Mouse (Mus musculus): ENCODE measurements around the gene Farp1. TPM values are rescaled to one million over a fixed set of nuclear protein-coding genes. Genes with fewer than 3 reads are reported as not detected.

Gene Farp1
- polyA plus RNA-seq, 1 experiment from 2014 or later: 23.8 TPM

DNA sequence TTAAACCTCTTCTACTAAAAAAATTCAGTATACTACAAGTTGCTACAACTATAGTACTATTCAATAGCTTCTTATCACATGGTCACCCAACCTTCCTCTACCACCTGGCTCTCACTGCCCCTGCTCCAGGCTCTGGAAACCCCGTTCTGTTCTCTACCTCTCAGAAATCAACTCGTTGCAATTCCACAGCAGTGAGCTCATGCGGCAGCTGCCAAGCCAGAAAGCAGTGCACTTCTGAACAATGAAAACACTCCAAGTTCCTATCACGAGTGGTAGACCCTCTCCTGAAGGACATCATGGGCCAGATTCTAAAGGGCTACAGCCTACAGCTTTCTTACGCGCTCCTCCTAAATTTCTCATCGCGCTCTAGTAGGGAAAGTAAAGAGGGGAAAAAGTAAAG, 9.6 kb upstream of the Farp1 start:
- WGBS: 89% methylated on average over 8 of the region's 8 CpGs
- no peak overlapping the region for H3K4me3 ChIP-seq (ENCODE audit: low read depth, low read length)
- H3K4me2 ChIP-seq (ENCODE audit: low read depth): no peak overlapping the region
- no peak overlapping the region for H3K9ac ChIP-seq (ENCODE audit: low read length)
- no peaks in the 10 kb centered on the region for H3K9me3 ChIP-seq (ENCODE audit: control insufficient read depth, low read length)
- no peaks in the 10 kb centered on the region for H3K27me3 ChIP-seq (ENCODE audit: control insufficient read depth, insufficient read depth, low read length)
- DNase-seq (ENCODE audit: low spot score) (no peak), ATAC-seq (ENCODE audit: insufficient read depth, low FRiP score, low TSS enrichment) (no peak)
- no peaks in the 10 kb centered on the region for H3K36me3 ChIP-seq (ENCODE audit: control insufficient read depth, insufficient read depth, low read length)
- no peak overlapping the region for H3K27ac ChIP-seq (ENCODE audit: low read depth, low read length)
- H3K4me1 ChIP-seq (ENCODE audit: control insufficient read depth, insufficient read depth, low read length): no peaks in the 10 kb centered on the region

DNA sequence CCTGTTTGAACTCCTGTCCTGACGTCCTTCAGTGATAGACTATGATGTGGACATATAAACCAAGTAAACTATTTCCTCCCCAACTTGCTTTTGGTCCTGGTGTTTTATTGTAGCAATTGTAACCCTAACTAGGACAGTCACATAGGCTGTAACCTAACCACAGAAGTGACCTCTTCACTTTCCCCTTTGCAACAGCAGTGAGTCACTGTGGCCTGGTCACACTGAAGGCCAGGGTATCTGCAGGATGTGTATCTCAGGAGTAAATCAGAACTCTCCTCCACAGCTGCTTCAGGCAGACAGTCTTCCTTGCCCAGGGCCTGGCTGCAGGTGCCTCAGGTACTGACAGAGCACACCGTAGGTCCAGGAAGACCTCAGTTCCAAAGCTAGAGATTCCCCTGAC, 3.6 kb upstream of the Farp1 start:
- WGBS: 67% methylated on average over 2 of the region's 2 CpGs
- no peak overlapping the region for H3K4me3 ChIP-seq (ENCODE audit: low read depth, low read length)
- no peak for DNase-seq (ENCODE audit: low spot score)

DNA sequence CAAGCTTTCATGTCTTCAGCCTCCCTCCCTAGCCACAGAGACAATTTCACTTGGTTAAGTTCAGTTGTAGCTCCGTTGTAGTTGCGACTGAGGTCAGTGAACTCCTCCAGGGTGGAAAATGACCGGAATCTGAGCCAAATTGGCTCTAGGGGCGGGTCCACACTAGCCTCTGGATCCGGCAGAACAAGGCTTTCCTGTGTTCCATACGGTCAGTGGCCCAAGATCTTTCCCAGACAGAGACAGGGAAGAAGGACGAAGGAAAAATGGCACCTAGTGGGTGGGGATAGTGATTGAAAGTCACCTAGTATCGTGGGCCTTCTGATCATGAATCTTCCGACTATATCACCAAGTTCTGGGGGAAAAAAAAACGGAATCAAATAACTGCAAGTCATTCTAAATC, 475 bp upstream of the Farp1 start:
- Histone ChIP-seq H3K9ac (ENCODE audit: low read length) (no peak overlapping the region), H3K27me3 (ENCODE audit: control insufficient read depth, insufficient read depth, low read length) (0 out of 2 replicates have a peak, but pooled peaks cover 4% of the 10 kb centered on the region), H3K4me3 (ENCODE audit: low read depth, low read length) (peak overlapping the region; percentile 88), H3K4me1 (ENCODE audit: control insufficient read depth, insufficient read depth, low read length) (peaks cover 15% of the 10 kb centered on the region), H3K36me3 (ENCODE audit: control insufficient read depth, insufficient read depth, low read length) (no peaks in the 10 kb centered on the region), H3K27ac (ENCODE audit: low read depth, low read length) (no peak overlapping the region), H3K4me2 (ENCODE audit: low read depth) (peak overlapping the region; percentile 92), H3K9me3 (ENCODE audit: control insufficient read depth, low read length) (no peaks in the 10 kb centered on the region)
- ATAC-seq (ENCODE audit: insufficient read depth, low FRiP score, low TSS enrichment) (no peak), DNase-seq (ENCODE audit: low spot score) (no peak)
- WGBS: 21% methylated on average over 10 of the region's 10 CpGs

More for the DNA sequence above, 3.6 kb upstream of the Farp1 start:
- ATAC-seq (ENCODE audit: insufficient read depth, low FRiP score, low TSS enrichment): no peak
- H3K4me2 ChIP-seq (ENCODE audit: low read depth): no peak overlapping the region
- H3K9me3 ChIP-seq (ENCODE audit: control insufficient read depth, low read length): no peaks in the 10 kb centered on the region
- H3K9ac ChIP-seq (ENCODE audit: low read length): no peak overlapping the region
- H3K27ac ChIP-seq (ENCODE audit: low read depth, low read length): no peak overlapping the region
- H3K4me1 ChIP-seq (ENCODE audit: control insufficient read depth, insufficient read depth, low read length): peaks cover 5% of the 10 kb centered on the region; the same call in 1 of the 2 replicates
- no peaks in the 10 kb centered on the region for H3K36me3 ChIP-seq (ENCODE audit: control insufficient read depth, insufficient read depth, low read length)
- 0 out of 2 replicates have a peak, but pooled peaks cover 4% of the 10 kb centered on the region for H3K27me3 ChIP-seq (ENCODE audit: control insufficient read depth, insufficient read depth, low read length)

DNA sequence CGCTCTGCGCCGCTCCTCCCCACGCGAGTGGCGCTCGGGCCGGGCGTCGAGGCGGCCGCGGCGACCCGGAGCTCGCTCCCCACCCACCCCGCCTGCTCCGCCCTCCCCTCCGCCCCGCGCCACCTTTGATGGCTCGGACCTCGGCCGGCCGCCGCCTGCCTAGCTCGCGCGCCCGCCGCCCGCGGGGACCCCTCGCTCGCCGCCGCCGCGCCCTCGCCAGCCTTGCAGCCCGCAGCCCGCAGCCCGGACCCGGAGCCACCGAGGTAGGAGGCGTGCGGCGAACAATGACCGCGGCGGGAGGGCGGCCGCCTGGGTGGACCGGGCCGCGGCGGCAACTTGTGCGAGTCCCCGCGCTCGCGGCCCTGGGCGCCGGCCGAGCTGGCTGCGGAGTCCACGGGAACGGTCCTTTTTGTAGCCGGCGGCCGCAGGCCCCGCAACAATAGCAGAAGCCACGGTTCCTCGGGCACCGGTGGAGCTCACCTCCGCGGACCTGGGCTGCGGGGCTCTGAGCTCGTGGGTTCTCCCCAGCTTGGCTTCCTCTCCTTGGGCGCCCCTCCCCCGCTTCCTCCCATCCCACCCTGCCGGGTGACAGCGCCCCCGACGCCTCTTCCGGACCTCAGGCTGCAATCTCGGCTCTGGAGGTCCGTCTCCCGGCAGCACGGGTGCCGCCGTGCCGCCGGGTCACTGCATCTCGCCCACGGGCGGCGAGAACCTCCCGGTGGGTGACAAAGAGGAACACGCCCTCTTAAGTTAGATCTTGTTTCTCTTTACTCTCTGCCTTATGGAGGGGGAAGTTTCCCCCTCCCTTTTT, 868 bp downstream of the Farp1 start:
- peak overlapping the region; percentile 92 for H3K4me2 ChIP-seq (ENCODE audit: low read depth)
- no peaks in the 10 kb centered on the region for H3K9me3 ChIP-seq (ENCODE audit: control insufficient read depth, low read length)
- DNase-seq (ENCODE audit: low spot score) (peak; percentile 77), ATAC-seq (ENCODE audit: insufficient read depth, low FRiP score, low TSS enrichment) (peak; percentile 75)
- H3K27ac ChIP-seq (ENCODE audit: low read depth, low read length): peak overlapping the region; percentile 69
- peak overlapping the region; percentile 88 for H3K4me3 ChIP-seq (ENCODE audit: low read depth, low read length)
- H3K27me3 ChIP-seq (ENCODE audit: control insufficient read depth, insufficient read depth, low read length): 0 out of 2 replicates have a peak, but pooled peaks cover 4% of the 10 kb centered on the region
- H3K4me1 ChIP-seq (ENCODE audit: control insufficient read depth, insufficient read depth, low read length): peaks cover 17% of the 10 kb centered on the region
- WGBS: 1% methylated on average over 72 of the region's 100 CpGs
- no peaks in the 10 kb centered on the region for H3K36me3 ChIP-seq (ENCODE audit: control insufficient read depth, insufficient read depth, low read length)
- peak overlapping the region; percentile 77 for H3K9ac ChIP-seq (ENCODE audit: low read length)

DNA sequence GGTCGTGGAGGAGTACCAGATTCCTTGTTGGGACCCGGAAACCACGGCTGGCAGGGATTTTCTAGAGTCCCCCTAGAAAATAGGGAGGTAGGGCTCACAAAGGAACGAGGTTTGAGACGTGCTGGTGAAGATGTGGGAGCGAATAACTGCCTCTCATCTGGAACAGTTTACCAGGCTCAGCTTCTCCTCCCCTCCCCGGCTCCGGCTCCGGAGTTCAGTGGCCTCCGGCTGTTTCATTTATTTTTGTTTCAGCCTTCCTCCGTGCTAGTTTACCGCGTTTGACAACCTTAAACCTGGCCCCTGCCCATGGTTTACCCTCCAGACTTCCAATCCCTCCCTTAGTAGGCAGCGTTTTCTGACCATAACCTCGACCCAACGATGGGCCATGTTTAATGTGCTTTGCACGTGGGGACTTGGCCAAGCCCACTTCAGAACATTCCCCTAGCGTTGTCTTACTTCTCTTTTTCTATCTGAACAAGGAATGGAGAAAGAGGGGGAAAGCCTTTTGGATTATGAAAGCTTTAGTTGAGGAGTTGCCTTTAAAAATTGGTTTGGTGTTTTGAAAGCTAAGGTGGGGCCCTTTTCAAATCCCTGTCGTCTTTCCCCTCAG, 1.7 kb downstream of the Farp1 start:
- peak overlapping the region; percentile 88 for H3K4me3 ChIP-seq (ENCODE audit: low read depth, low read length)
- peaks cover 17% of the 10 kb centered on the region for H3K4me1 ChIP-seq (ENCODE audit: control insufficient read depth, insufficient read depth, low read length)
- peak; percentile 56 for DNase-seq (ENCODE audit: low spot score)
- ATAC-seq (ENCODE audit: insufficient read depth, low FRiP score, low TSS enrichment): no peak
- no peak overlapping the region; the same call in 1 of the 2 replicates for H3K27ac ChIP-seq (ENCODE audit: low read depth, low read length)
- H3K9ac ChIP-seq (ENCODE audit: low read length): peak overlapping the region; percentile 77
- H3K36me3 ChIP-seq (ENCODE audit: control insufficient read depth, insufficient read depth, low read length): no peaks in the 10 kb centered on the region
- 0 out of 2 replicates have a peak, but pooled peaks cover 4% of the 10 kb centered on the region for H3K27me3 ChIP-seq (ENCODE audit: control insufficient read depth, insufficient read depth, low read length)
- 2% methylated on average over 19 of the region's 19 CpGs for WGBS
- H3K4me2 ChIP-seq (ENCODE audit: low read depth): peak overlapping the region; percentile 92
- H3K9me3 ChIP-seq (ENCODE audit: control insufficient read depth, low read length): no peaks in the 10 kb centered on the region

DNA sequence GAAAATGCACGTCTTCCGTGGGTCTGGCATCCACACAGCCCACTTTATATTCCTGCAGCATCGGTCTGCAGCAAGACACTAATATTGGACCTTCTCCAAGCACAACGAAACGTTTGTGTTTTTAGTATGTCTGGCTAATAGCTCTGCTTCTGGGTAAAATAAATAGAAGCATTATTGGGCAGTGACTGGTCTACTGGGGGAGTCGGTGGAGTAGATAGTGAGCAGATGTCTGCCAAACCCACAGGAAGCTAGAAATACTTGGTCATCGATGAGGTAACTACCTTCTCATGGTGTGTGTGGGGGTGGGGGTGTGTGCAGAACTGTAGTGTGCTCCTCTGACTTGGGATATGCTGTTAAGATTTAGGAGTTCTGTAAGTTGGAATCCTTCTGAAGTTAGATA, 2.3 kb downstream of the Farp1 start:
- Histone ChIP-seq H3K4me1 (ENCODE audit: control insufficient read depth, insufficient read depth, low read length) (peaks cover 17% of the 10 kb centered on the region), H3K27me3 (ENCODE audit: control insufficient read depth, insufficient read depth, low read length) (0 out of 2 replicates have a peak, but pooled peaks cover 4% of the 10 kb centered on the region), H3K9me3 (ENCODE audit: control insufficient read depth, low read length) (no peaks in the 10 kb centered on the region), H3K4me3 (ENCODE audit: low read depth, low read length) (peak overlapping the region; percentile 88; the same call in 1 of the 2 replicates), H3K9ac (ENCODE audit: low read length) (no peak overlapping the region), H3K36me3 (ENCODE audit: control insufficient read depth, insufficient read depth, low read length) (no peaks in the 10 kb centered on the region), H3K4me2 (ENCODE audit: low read depth) (peak overlapping the region; percentile 92), H3K27ac (ENCODE audit: low read depth, low read length) (no peak overlapping the region)
- 36% methylated on average over 7 of the region's 7 CpGs for WGBS
- ATAC-seq (ENCODE audit: insufficient read depth, low FRiP score, low TSS enrichment): no peak
- DNase-seq (ENCODE audit: low spot score): no peak

DNA sequence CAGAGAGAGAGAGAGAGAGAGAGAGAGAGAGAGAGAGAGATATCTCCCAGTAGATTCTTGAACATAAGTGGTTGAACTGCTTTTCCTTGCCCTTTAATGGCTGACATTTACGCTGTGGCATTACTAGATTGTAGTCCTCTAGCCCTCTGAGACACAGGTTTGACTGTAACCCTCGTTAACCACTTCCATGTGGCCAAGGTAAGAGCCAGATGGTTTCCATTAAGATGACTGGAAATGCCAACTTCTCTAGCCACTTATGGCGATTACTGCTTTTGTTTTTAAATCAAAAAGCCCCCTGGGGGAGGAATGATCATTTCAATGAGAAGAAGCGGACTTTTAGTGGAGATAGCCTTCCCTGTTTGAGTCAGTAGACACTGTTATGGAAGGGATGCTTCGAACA, 3.7 kb downstream of the Farp1 start:
- Histone ChIP-seq H3K4me1 (ENCODE audit: control insufficient read depth, insufficient read depth, low read length) (peaks cover 17% of the 10 kb centered on the region), H3K9me3 (ENCODE audit: control insufficient read depth, low read length) (no peaks in the 10 kb centered on the region), H3K36me3 (ENCODE audit: control insufficient read depth, insufficient read depth, low read length) (no peaks in the 10 kb centered on the region), H3K27ac (ENCODE audit: low read depth, low read length) (no peak overlapping the region), H3K9ac (ENCODE audit: low read length) (no peak overlapping the region), H3K4me3 (ENCODE audit: low read depth, low read length) (no peak overlapping the region), H3K4me2 (ENCODE audit: low read depth) (no peak overlapping the region), H3K27me3 (ENCODE audit: control insufficient read depth, insufficient read depth, low read length) (0 out of 2 replicates have a peak, but pooled peaks cover 4% of the 10 kb centered on the region)
- no peak for ATAC-seq (ENCODE audit: insufficient read depth, low FRiP score, low TSS enrichment)
- DNase-seq (ENCODE audit: low spot score): no peak
- WGBS: 64% methylated on average over 5 of the region's 5 CpGs

DNA sequence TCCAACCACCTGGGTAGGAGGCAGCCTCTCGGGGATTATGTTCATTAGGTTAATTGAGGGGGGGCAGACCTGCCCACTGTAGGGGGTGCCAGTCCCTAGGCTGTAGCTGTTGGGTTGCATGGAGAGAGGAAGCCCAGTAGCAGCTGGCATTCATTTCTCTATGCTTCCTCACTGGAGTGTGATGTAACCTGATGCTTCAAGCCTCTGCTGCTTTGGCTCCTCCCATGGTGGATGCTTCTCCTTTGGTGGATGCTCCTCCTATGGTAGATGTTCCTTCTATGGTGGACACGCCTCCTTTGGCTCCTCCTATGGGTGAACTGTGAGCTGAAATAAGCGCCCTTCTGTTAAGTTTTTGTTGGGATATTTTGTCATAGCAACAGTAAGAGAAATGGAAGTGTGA, 9.1 kb downstream of the Farp1 start:
- no peaks in the 10 kb centered on the region for H3K9me3 ChIP-seq (ENCODE audit: control insufficient read depth, low read length)
- peaks cover 5% of the 10 kb centered on the region; the same call in 1 of the 2 replicates for H3K4me1 ChIP-seq (ENCODE audit: control insufficient read depth, insufficient read depth, low read length)
- no peak overlapping the region for H3K9ac ChIP-seq (ENCODE audit: low read length)
- no peak overlapping the region for H3K4me2 ChIP-seq (ENCODE audit: low read depth)
- 93% methylated on average over 3 of the region's 3 CpGs for WGBS
- no peak overlapping the region for H3K27ac ChIP-seq (ENCODE audit: low read depth, low read length)
- no peaks in the 10 kb centered on the region; the same call in 1 of the 2 replicates for H3K36me3 ChIP-seq (ENCODE audit: control insufficient read depth, insufficient read depth, low read length)
- no peak overlapping the region for H3K4me3 ChIP-seq (ENCODE audit: low read depth, low read length)
- ATAC-seq (ENCODE audit: insufficient read depth, low FRiP score, low TSS enrichment) (no peak), DNase-seq (ENCODE audit: low spot score) (no peak)
- H3K27me3 ChIP-seq (ENCODE audit: control insufficient read depth, insufficient read depth, low read length): no peaks in the 10 kb centered on the region
